Mouse (Mus musculus) MEL (cell line): ENCODE data around the gene Oscar. TPM values are rescaled to one million over a fixed set of nuclear protein-coding genes. Genes with fewer than 3 reads are reported as not detected.

Experiments
- DNase-seq: peaks from one replicate; pipeline ENCODE4 v3.0.0; 2011; ENCODE audit warnings: low read depth, low spot score
- H3K27ac ChIP-seq: 2 replicates; pipeline ENCODE4 v1.5.1; 2012; ENCODE audit warnings: low read depth, mild to moderate bottlenecking, control low read depth, low read length, moderate library complexity; ENCODE audit not compliant: control insufficient read depth
- H3K27me3 ChIP-seq, 2 experiments: fragments of 150-350 bp in 1 of 2; sonication (generic) in 1 of 2; 2 replicates each; pipeline ENCODE4 v1.6.1; 2012; ENCODE audit warnings: low read length in 2 of 2, mild to moderate bottlenecking in 2 of 2, improper control_type of control experiment in 1 of 2, moderate library complexity in 1 of 2; ENCODE audit not compliant: insufficient read depth in 2 of 2, control insufficient read depth in 1 of 2
- H3K36me3 ChIP-seq, 2 experiments: 2 replicates each; pipeline ENCODE4 v1.6.1; 2012 to 2014; ENCODE audit warnings: low read length in 2 of 2, improper control_type of control experiment in 1 of 2, inconsistent platforms in 1 of 2, mild to moderate bottlenecking in 1 of 2; ENCODE audit not compliant: insufficient read depth in 2 of 2, control insufficient read depth in 1 of 2
- H3K4me1 ChIP-seq, 2 experiments: fragments of 150-350 bp in 1 of 2; sonication (generic) in 1 of 2; 2 replicates each; pipeline ENCODE4 v1.6.1; 2012; ENCODE audit warnings: low read length in 2 of 2, improper control_type of control experiment in 1 of 2, mild to moderate bottlenecking in 1 of 2; ENCODE audit not compliant: insufficient read depth in 2 of 2, control insufficient read depth in 1 of 2
- H3K4me3 ChIP-seq, 2 experiments: fragments of 150-350 bp in 1 of 2; sonication (generic) in 1 of 2; 2 replicates each; pipeline ENCODE4 v1.5.1; 2012; ENCODE audit warnings: low read depth in 2 of 2, low read length in 2 of 2, mild to moderate bottlenecking in 2 of 2, moderate library complexity in 2 of 2, control low read depth in 1 of 2, improper control_type of control experiment in 1 of 2; ENCODE audit not compliant: control insufficient read depth in 1 of 2, insufficient read depth in 1 of 2
- H3K79me2 ChIP-seq: 2 replicates; pipeline ENCODE4 v1.6.1; 2012; ENCODE audit warnings: mild to moderate bottlenecking, low read length, moderate library complexity; ENCODE audit not compliant: control insufficient read depth, poor library complexity, insufficient read depth
- H3K9ac ChIP-seq: 2 replicates; pipeline ENCODE4 v1.6.1; 2012; ENCODE audit warnings: low read depth, mild to moderate bottlenecking, control low read depth, low read length, moderate library complexity; ENCODE audit not compliant: control insufficient read depth, poor library complexity, severe bottlenecking
- H3K9me3 ChIP-seq: fragments of 150-350 bp; sonication (generic); replicated peaks from 2 replicates; pipeline ENCODE4 v1.6.1; 2012; ENCODE audit warnings: mild to moderate bottlenecking, low read length, improper control_type of control experiment, moderate library complexity; ENCODE audit not compliant: insufficient read depth
- BHLHE40 ChIP-seq: IDR thresholded peaks from 2 replicates; pipeline ENCODE4 v1.6.1; 2012; ENCODE audit warnings: low read depth, mild to moderate bottlenecking, inconsistent platforms, low read length, improper control_type of control experiment, borderline replicate concordance
- CHD2 ChIP-seq: IDR thresholded peaks from 2 replicates; pipeline ENCODE4 v1.6.1; 2011; ENCODE audit warnings: low read length, improper control_type of control experiment
- ELF1 ChIP-seq: IDR thresholded peaks from 2 replicates; pipeline ENCODE4 v1.6.1; 2014; ENCODE audit warnings: low read depth, mild to moderate bottlenecking, inconsistent platforms, low read length, improper control_type of control experiment, moderate library complexity
- EP300 ChIP-seq, 2 experiments: IDR thresholded peaks; 2 replicates each; pipeline ENCODE4 v1.6.1; 2011; ENCODE audit warnings: improper control_type of control experiment in 2 of 2, low read length in 2 of 2, low read depth in 1 of 2, mild to moderate bottlenecking in 1 of 2
- ETS1 ChIP-seq: IDR thresholded peaks from 2 replicates; pipeline ENCODE4 v1.6.1; 2012; ENCODE audit warnings: low read depth, mild to moderate bottlenecking, inconsistent platforms, low read length, improper control_type of control experiment, moderate library complexity
- GATA1 ChIP-seq: IDR thresholded peaks from 2 replicates; pipeline ENCODE4 v1.6.1; 2011; ENCODE audit warnings: low read depth, low read length, improper control_type of control experiment
- HCFC1 ChIP-seq: IDR thresholded peaks from 2 replicates; pipeline ENCODE4 v1.6.1; 2012; ENCODE audit warnings: low read depth, mild to moderate bottlenecking, inconsistent platforms, low read length, improper control_type of control experiment, moderate library complexity
- JUND ChIP-seq: IDR thresholded peaks from 2 replicates; pipeline ENCODE4 v1.6.1; 2011; ENCODE audit warnings: low read depth, mild to moderate bottlenecking, improper control_type of control experiment, low read length
- KAT2A ChIP-seq: conservative IDR thresholded peaks from 2 replicates; pipeline ENCODE4 v1.6.1; 2012; ENCODE audit warnings: low read depth, low read length, improper control_type of control experiment, inconsistent platforms
- MAFK ChIP-seq: IDR thresholded peaks from 2 replicates; pipeline ENCODE4 v1.6.1; 2011; ENCODE audit warnings: low read depth, mild to moderate bottlenecking, low read length, improper control_type of control experiment, borderline replicate concordance
- MAZ ChIP-seq: IDR thresholded peaks from 2 replicates; pipeline ENCODE4 v1.6.1; 2012; ENCODE audit warnings: low read depth, mild to moderate bottlenecking, inconsistent platforms, low read length, improper control_type of control experiment
- MXI1 ChIP-seq: IDR thresholded peaks from 2 replicates; pipeline ENCODE4 v1.6.1; 2011; ENCODE audit warnings: mild to moderate bottlenecking, low read depth, low read length, improper control_type of control experiment
- NELFE ChIP-seq: IDR thresholded peaks from 2 replicates; pipeline ENCODE4 v1.6.1; 2011; ENCODE audit warnings: low read depth, low read length, improper control_type of control experiment
- NRF1 ChIP-seq: IDR thresholded peaks from 2 replicates; pipeline ENCODE4 v1.6.1; 2014; ENCODE audit warnings: low read depth, mild to moderate bottlenecking, inconsistent platforms, low read length, improper control_type of control experiment, moderate library complexity; ENCODE audit not compliant: poor library complexity, insufficient read depth, severe bottlenecking
- POLR2A ChIP-seq, 2 experiments: IDR thresholded peaks; 2 replicates each; pipeline ENCODE4 v1.6.1; 2011 to 2012; ENCODE audit warnings: low read length in 2 of 2, mild to moderate bottlenecking in 2 of 2, control low read depth in 1 of 2, improper control_type of control experiment in 1 of 2, low read depth in 1 of 2, moderate library complexity in 1 of 2; ENCODE audit not compliant: control insufficient read depth in 1 of 2, insufficient read depth in 1 of 2, poor library complexity in 1 of 2
- POLR2AphosphoS5 ChIP-seq: IDR thresholded peaks from 2 replicates; pipeline ENCODE4 v1.6.1; 2012; ENCODE audit warnings: low read depth, borderline replicate concordance, mild to moderate bottlenecking, inconsistent platforms, low read length, moderate library complexity, mixed read lengths
- TAL1 ChIP-seq: IDR thresholded peaks from 2 replicates; pipeline ENCODE4 v1.6.1; 2012; ENCODE audit warnings: mild to moderate bottlenecking, inconsistent platforms, low read length, moderate library complexity, mixed read lengths
- TBP ChIP-seq: IDR thresholded peaks from 2 replicates; pipeline ENCODE4 v1.8.0; 2011; ENCODE audit warnings: low read depth, low read length, improper control_type of control experiment
- TCF12 ChIP-seq: IDR thresholded peaks from 2 replicates; pipeline ENCODE4 v1.6.1; 2014; ENCODE audit warnings: low read depth, mild to moderate bottlenecking, inconsistent platforms, low read length, improper control_type of control experiment, moderate library complexity
- ZKSCAN1 ChIP-seq: IDR thresholded peaks from 2 replicates; pipeline ENCODE4 v1.6.1; 2012; ENCODE audit warnings: low read depth, mild to moderate bottlenecking, inconsistent platforms, low read length, improper control_type of control experiment, moderate library complexity
- ZMIZ1 ChIP-seq: IDR thresholded peaks from 2 replicates; pipeline ENCODE4 v1.6.1; 2012; ENCODE audit warnings: low read depth, mild to moderate bottlenecking, inconsistent platforms, low read length, improper control_type of control experiment, moderate library complexity
- polyA plus RNA-seq, 2 experiments: library from polyadenylated mRNA; stranded (reverse) in 1 of 2; unstranded in 1 of 2; fragments of >175 nt in 1 of 2; fragments of >200 nt in 1 of 2; gene quantifications; 2 replicates each; pipeline versions ENCODE4 v1.2.1 to v1.2.4; 2012; ENCODE audit warnings: low replicate concordance in 2 of 2, low read depth in 1 of 2; ENCODE audit not compliant: insufficient read length in 2 of 2, insufficient read depth in 1 of 2, missing spikeins in 1 of 2
- total RNA-seq: library from RNA; depleted of rRNA; stranded (reverse); fragments of 300-350 nt; gene quantifications from 2 replicates; pipeline ENCODE4 v1.2.3, GENCODE M21; 2012

Oscar gene
- total and polyA plus RNA-seq, 3 experiments, result not detected

DNA sequence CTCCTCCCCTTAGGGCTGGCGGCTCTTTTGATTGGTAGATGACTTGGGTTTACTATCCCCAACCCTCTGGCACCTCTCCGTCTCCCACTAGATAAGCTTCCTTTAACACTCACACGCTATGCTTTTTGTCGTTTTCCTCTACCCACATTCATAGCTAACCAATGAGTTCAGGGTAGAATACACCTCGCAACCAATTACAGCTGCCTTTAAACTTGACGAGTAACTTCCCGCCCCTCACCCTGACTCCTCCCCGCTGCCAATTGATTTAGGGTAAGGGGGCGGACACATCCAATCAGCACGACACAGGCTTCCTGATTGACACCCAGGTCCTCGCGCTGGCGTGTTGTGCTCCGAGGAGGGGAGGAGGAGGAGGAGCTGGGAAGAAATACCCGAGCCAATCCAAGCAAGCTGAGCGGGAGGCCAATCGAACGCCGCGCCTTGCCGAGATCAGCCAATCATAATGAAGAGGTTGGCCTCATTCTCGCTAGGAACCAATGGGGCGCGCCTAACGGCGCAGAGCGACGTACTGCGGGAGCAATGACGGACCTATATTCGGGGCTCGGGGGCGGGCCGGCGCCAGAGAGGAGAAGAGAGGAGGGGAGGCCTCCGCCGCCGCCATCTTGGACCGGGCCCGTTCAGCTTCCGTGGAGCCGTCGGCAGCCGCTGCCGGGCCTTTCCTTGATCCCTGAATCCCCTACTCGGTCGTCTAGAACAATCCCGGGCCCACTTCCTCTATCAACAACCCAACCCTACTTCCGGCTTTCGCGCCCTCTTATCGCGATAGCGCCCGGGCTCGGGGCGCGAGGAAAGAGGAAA lies 28.9 kb upstream of the Oscar start, which contains the start of gene Cnot3:
TSS of gene Cnot3 (plus strand) at position 597 of the 816 bp plus-strand sequence.
- Histone ChIP-seq H3K27ac (peak within 1 kb of the TSS; percentile 100), H3K9me3 (no peaks in the 10 kb centered on the region), H3K27me3 (no peaks in the 10 kb centered on the region), H3K4me1 (peaks cover 3 to 36% of the 10 kb centered on the region in 2 experiments), H3K4me3 (peak within 1 kb of the TSS; percentile 79 to 89), H3K9ac (peak within 1 kb of the TSS; percentile 93), H3K79me2 (peaks cover 39% of the 10 kb centered on the region), H3K36me3 (peaks cover 1 to 37% of the 10 kb centered on the region in 2 experiments; a peak in 3 of 4 replicates)
- TF ChIP-seq NELFE (peak; percentile 72), HCFC1 (peak; percentile 75), POLR2A (IDR thresholded peaks at IDR 0.05; ENCODE audit: control insufficient read depth in 1 of 2, insufficient read depth in 1 of 2, low read depth in 1 of 2, low read length in 2 of 2, poor library complexity in 1 of 2) (peak; percentile 36 to 76; a peak in 3 of 4 replicates), NRF1 (peak; percentile 38; the same call in 1 of the 2 replicates), ELF1 (peak; percentile 90), KAT2A (0 out of 2 replicates have a peak, but pooled peaks have one; percentile 52), ZMIZ1 (peak; percentile 34; the same call in 1 of the 2 replicates), TBP (peak; percentile 38; the same call in 1 of the 2 replicates), POLR2AphosphoS5 (no peak), MAFK (no peak), JUND (no peak), MXI1 (peak; percentile 8), EP300 (IDR thresholded peaks at IDR 0.05; ENCODE audit: low read depth in 1 of 2, low read length in 2 of 2) (peak in 1 of 2 experiments; percentile 18; a peak in 1 of 4 replicates), ETS1 (no peak), BHLHE40 (no peak), TAL1 (no peak), CHD2 (peak; percentile 92), MAZ (peak; percentile 63; the same call in 1 of the 2 replicates), TCF12 (peak; percentile 37; the same call in 1 of the 2 replicates)
- peak; percentile 100 for DNase-seq

DNA sequence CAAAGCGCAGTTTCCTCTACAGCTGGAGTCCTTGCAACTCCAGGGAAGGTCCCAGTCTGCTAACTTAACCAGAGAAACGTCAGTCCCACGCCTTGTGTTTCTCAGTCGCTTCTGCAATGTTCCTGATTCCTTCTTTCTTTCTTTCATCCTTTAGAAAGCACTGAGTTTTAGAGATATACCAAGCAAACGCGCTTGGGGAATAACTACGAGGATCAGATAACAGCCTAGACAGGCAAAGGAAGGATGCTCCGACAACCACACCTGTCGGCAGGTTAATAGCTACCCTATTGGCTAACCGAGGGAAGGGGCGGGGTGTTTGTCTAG lies 28.4 kb upstream of the Oscar start:
- peak overlapping the region; percentile 28 for H3K9ac ChIP-seq

More for the DNA sequence above, 28.4 kb upstream of the Oscar start:
- Histone ChIP-seq H3K9me3 (no peaks in the 10 kb centered on the region), H3K27me3 (no peaks in the 10 kb centered on the region), H3K27ac (peak overlapping the region; percentile 46), H3K79me2 (peaks cover 39% of the 10 kb centered on the region), H3K4me1 (peaks cover 3 to 36% of the 10 kb centered on the region in 2 experiments), H3K4me3 (peak overlapping the region; percentile 44 to 45), H3K36me3 (peaks cover 1 to 37% of the 10 kb centered on the region in 2 experiments; a peak in 3 of 4 replicates)
- DNase-seq, result no peak
- TF ChIP-seq GATA1, result peak; percentile 62; the same call in 1 of the 2 replicates
- no peak for TF ChIP-seq ZKSCAN1
